Mouse (Mus musculus) frontal cortex, postnatal 25 days (tissue): ENCODE results near the gene Pkdcc.

Experiments used
- DNase-seq, 2 experiments: peaks; one replicate each; pipeline ENCODE4 v3.0.0; 2022; ENCODE audit warnings: low spot score in 2 of 2

The Pkdcc gene

DNA sequence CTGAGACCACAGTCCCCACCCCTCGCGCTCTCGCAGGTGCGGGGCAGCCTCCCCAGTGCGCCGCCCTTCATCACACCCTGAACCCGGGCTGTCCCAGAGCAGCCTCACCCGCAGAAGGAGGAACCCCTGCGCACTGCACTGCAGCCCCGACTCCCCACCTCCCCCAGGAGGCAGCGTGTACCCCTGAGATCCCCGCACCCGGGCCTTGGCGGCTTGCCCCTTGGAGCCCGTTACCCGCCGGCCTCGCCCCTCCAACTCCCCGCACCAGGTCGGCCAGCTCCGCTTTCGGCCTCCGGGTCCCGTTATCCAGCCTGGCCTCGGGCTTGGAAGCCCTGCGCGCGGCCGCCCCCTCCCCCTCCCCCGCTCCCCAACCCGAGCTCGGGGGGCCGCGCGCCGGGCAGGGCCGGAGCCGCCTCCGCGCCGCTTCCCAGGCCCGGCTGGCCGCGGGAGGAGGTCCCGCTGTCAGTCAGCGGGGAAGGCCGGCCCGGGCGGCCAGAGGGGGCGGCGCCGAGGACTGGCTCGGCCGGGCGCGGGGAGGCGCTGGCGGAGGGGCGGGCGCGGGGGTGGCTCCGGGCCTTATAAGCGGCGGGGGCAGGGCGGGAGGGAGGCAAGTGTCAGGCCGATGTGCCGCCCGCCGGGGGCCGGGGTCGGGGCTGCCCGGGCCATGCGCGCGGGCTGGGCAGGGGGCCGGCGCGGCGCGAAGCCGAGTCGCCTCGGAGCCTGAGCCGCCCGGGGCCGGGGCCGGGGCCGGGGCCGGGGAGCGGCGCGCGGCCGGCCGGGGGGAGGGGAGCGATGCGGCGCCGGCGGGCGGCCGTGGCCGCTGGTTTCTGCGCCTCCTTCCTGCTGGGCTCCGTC, at the start of gene Pkdcc:
Gene Pkdcc (plus strand): TSS at position 619 of the 855 bp plus-strand sequence.
- DNase-seq, result peak; percentile 24 to 56

DNA sequence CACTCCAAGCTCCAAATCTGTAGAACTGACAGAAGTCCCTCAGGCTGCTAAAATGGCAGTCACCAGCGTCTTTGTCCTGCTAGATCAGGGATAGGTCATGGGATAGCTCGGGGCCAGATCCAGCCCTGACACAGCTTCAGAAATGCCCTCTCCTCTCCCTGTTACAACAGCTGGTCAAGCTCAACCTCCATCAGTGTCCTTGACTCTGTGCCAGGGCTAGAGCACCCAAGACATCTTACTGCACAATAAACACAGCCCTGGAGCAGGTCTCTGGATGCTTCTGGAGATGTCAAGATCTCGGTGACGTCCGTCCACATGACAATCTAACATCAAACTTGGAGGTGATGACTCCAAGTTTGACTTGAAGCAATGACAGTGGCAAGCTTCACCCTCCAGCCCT, 48.9 kb upstream of the Pkdcc start:
- DNase-seq, result no peak

- DNase-seq, result no peak
Observed at GRCm38 (mm10) chr17:83176146-83176545, 38.9 kb upstream of the Pkdcc start.

DNA sequence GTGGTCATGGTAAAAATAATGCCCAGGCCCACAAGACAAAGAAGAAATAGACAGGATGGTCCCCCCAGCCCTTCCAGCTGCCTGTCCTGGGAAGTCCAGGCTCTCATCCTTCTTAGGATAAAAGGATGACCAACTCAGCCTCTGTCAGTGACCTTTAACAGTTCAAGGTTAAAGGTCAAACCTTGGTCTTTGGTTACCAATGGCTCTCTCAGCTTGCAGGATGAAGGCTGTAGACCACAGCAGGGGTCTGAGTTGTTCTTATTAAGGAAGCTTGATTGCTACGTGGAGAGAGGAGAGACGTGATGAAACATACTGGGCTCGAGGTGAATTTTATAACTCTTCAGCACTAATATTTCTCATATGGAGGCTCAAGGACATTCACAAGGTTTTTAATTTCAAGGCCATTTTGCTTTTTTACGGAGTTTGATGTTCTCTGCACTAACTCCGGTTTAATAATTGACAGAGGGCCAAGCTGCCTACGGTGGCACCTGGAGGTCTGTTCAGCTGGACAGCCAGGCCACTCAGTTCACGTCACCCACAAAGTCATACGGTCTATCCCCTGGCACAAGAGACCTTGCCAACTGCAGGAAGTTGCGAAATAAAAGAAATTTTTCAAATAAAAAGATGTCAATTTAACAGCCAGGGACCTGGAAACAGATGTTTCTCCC, 36.5 kb upstream of the Pkdcc start:
- no peak for DNase-seq

GRCm38 (mm10) chr17:83179151-83179531, 36.0 kb upstream of the Pkdcc start:
- no peak for DNase-seq

DNA sequence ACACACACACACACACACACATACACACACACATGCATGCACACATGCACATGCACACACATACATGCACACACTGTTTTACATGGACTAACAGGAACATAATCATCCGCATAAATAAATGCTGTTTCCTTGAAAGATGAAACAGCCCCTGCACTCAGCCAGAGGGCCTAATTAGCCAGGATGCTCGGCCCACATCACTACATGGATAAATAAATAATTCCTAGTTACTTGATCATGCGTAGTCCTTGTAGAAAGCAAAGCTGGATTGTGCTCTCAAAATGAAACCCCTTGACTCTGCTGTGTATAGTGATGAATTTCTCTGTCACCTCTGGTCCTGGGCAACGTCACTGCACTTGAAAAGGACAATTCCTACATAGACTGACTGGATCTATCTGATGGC, 35.5 kb upstream of the Pkdcc start:
- no peak for DNase-seq

DNA sequence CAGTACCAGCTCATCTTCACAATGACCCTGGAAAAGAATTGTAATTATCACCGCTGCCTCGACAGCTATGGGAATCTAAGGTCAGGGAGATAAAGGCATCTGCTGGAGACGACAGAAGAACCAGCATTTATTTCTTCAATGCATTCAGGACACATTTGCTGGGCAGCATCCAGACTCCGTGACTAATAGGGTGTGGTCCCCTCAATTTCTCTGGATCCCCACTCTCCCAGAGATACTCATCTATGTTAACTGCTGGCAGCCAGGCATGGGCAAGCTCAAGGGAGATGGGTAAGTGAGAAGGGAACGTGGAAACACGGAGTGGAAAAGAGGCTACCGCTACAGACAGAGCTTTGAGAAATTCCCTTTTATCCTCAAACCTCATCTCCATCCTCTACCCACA, 34.0 kb upstream of the Pkdcc start:
- no peak for DNase-seq

- DNase-seq, result no peak
Observed at GRCm38 (mm10) chr17:83181592-83181991, 33.5 kb upstream of the Pkdcc start.

DNA sequence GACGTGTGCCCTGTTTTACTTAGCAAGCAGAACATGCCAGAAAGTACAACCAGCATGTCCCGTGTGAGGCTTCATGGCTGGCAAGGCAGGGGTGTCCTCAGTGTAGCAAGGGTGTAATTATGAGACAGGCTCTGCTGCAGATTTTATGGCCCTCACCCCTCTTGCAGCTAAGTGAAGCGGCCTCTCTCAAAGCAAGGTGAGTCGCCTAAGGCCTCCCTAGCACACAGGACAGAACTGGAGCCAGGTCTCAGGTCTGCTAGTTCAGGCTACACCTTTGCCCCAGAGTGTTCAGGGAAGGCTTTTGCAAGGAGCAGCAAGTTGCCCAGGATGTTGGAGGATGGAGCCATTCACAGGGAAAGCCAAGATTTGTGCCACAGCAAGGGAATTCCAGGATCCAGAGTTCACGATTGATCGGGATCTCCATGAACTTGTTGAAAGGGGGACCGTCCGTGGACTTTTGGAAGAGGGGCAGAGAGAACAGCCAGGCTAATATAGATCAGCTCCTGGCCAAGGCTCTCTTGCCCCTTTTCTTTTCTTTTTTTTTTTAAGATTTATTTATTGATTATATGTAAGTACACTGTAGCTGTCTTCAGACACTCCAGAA, 32.9 kb upstream of the Pkdcc start:
- no peak for DNase-seq

GRCm38 (mm10) chr17:83182780-83183179, 32.3 kb upstream of the Pkdcc start:
- DNase-seq, result no peak

DNA sequence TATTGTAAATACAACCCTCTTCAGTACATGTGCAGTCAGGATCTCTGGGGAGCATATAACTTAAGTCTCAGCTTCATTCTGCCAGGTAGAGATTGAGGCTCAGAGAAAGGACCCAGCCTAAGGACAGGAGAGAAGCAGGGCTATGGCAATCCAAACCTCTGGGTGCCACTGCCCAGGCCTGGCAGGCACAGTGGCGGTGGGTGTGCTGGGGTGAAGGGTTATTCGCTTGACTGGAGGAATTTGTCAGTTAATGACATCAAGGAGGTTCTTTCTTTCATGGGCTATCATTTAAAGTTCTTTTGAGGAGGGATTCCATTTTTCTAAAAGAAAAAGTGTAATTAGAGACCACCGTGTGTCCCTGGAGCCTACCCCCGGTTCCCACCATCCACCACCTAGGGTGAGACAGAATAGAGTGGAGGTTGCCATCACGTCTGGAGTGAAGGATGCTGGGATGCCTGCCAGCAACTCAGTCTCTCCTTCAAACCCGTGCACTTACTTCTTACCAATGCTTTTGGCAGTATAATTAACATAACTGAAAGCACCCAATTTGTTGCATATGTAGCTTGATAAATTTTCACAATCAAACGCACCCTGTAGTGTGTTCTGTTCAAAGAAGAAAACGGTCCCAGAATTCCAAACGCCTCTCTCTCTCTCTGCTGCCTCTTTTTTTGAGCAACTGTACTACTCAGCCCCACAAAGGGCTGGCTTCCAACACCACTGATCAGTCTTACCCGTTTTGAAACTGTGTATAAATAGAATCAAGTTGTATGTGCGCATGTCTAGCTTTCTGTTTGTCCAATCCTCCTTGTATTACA, 27.1 kb upstream of the Pkdcc start:
- no peak for DNase-seq

- no peak for DNase-seq
Observed at GRCm38 (mm10) chr17:83190810-83191209, 24.3 kb upstream of the Pkdcc start.

DNA sequence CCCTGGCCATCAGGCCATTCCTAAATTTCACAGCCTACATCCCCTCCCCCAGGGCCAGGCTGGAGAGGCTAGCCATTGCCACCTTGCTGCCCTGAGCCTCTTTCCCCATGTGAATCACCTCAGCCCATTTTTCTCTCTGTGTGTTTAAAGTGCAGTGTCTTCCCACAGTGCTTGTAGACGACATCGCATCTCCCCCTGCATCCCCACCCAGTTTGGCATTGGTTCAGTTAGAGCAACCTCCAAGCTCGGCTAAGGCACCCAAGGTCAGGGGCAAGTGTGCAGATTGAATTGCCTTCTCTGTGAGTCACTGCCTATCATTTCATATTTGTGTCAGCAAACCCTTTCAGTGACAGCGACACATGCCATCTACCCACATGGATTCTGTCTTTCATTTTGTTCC, 20.6 kb upstream of the Pkdcc start:
- DNase-seq, result no peak

- DNase-seq, result no peak
Observed at GRCm38 (mm10) chr17:83197361-83197923, 17.6 kb upstream of the Pkdcc start.

DNA sequence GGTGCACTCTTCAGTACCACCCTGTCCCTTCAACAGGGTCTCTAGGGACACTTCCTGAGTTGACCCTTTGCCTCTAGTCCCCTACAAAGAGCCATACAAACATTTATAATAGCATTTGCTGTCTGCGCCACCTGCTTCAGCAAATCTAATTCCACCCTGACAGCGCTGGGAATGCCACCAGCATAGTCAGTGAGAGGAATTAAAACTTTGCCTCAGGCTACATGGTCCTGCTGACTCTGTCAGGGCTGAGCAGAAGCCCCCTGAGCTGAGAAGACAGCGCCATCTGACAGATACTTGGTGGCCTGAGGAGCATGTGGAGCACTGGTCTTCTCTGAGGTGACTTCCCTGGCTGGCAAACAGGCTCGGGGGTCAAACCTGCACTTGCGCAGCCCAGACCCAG, 14.6 kb upstream of the Pkdcc start:
- DNase-seq, result no peak

DNA sequence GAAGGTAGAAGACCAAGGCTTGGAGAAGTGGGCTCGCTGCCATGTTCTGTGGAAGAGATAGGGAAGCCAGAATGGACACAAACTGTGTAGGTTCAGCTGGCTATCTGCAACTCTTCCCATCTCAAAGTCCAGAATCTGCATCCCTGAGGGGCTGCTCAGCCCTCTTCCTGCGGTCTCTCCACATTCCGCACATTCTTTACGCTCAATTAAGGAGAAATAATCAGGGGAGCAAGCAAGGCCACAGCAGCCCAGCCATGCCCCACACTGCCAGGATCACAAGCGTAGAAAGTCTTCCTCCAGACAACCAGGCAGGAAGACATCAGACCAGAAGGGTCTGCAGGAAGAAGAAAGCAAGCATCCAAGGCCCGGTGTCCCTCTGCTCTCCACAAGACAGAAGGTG, 13.8 kb upstream of the Pkdcc start:
- no peak for DNase-seq

- DNase-seq, result no peak
Observed at GRCm38 (mm10) chr17:83203692-83204383, 11.3 kb upstream of the Pkdcc start.

DNA sequence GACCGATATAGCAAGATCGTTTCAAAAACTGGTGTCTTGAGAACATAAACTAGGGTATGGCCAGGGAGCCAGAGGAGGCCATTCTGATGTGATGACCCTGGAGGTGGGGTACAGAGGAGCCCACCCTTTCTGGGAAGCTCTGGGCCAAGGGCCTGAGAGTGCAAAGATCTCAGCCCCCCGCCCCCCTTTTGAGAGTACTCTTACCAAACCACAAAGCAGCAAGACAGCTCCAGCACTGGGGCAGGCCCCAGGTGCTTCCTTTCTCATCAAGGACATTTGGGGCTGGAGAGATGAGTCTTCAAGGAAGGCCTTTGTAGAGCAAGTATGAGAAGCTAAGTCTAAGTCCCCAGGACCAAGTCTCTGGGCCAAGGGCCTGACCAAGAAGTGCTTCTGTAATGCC, 7.8 kb upstream of the Pkdcc start:
- no peak for DNase-seq

DNA sequence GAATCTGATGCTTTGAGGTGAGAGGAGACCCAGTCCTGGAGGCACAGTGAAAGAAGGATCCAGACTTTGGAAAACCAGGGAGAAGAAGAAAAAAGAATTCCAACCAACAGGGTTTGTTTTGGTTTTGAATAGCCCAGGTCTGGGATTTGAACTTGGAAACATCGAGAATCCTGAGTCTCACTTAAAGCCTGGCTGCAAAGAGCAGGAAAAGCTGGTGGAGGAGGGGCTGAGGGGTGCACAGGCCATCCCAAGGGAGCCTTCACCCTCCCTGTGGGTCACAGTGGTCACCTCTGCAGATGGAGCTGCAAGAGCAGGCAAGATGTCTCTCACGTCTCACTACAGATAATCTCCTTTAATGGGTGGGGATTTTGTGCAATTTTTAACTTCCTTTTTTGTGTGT, 6.6 kb upstream of the Pkdcc start:
- DNase-seq, result no peak

GRCm38 (mm10) chr17:83210531-83210930, 4.6 kb upstream of the Pkdcc start:
- DNase-seq, result no peak

DNA sequence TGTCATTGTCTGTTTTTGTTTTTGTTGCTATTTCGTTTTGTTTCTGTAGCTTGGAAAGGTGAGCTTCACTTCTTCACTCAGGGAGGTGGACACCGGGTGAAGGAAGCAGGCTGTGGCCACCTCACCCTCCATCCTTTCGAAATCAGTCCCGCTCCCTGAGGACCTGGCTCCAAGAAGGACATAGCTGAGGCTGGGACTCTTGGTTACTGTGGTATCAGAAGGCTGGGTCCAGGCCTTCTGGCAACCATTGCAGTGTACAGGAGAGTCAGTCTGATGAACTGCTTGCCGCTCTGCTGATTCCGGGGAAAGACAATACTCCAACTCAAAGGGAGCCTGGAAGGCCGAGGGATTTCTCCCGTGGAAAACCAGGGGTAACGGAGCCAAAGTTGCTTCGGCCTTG, 3.9 kb upstream of the Pkdcc start:
- no peak for DNase-seq
